Mouse (Mus musculus): ENCODE results near the gene Rnf224.

- TF ChIP-seq CTCF (conservative IDR thresholded peaks at IDR 0.05; ENCODE audit: insufficient read depth, insufficient read length, low read depth, low read length) = no peak
- TF ChIP-seq POLR2A (IDR thresholded peaks at IDR 0.05; ENCODE audit: low read depth, low read length) = no peak
These were observed 6.8 kb upstream of the Rnf224 start for GRCm38 (mm10) chr2:25243342-25243741.

All from kidney, adult 2 months (tissue).